Mouse (Mus musculus): ENCODE data around the gene Gm45233. TPM values are rescaled to one million over a fixed set of nuclear protein-coding genes. Genes with fewer than 3 reads are reported as not detected.
A peak's percentile ranks its signal among the peaks of the same experiment; 100 is the strongest.

Gene Gm45233
- polyA plus RNA-seq, 1 experiment: 1.5 TPM

- no peak for TF ChIP-seq CTCF (IDR thresholded peaks at IDR 0.05; ENCODE audit: insufficient read depth, low read length)
- no peak for TF ChIP-seq POLR2A (IDR thresholded peaks at IDR 0.05; ENCODE audit: borderline replicate concordance, extremely low read depth, low read depth, low read length)
- H3K4me1 ChIP-seq (ENCODE audit: control insufficient read depth, insufficient read depth, low read length): peaks cover 5% of the 10 kb centered on the region; the same call in 1 of the 2 replicates
- 81% methylated on average over 7 of the region's 7 CpGs for WGBS
- H3K4me3 ChIP-seq (replicated peaks; ENCODE audit: extremely low read depth, low read depth, low read length): no peak overlapping the region
- DNase-seq: no peak
Observed at GRCm38 (mm10) chr7:43463976-43464375, 20.0 kb downstream of the Gm45233 start.

- peak overlapping the region; percentile 55 for H3K4me3 ChIP-seq (replicated peaks; ENCODE audit: extremely low read depth, low read depth, low read length)
- DNase-seq: no peak
- H3K4me1 ChIP-seq (ENCODE audit: control insufficient read depth, insufficient read depth, low read length): peaks cover 5% of the 10 kb centered on the region; the same call in 1 of the 2 replicates
- TF ChIP-seq CTCF (IDR thresholded peaks at IDR 0.05; ENCODE audit: insufficient read depth, low read length) (0 out of 2 replicates have a peak, but pooled peaks have one; percentile 5), POLR2A (IDR thresholded peaks at IDR 0.05; ENCODE audit: borderline replicate concordance, extremely low read depth, low read depth, low read length) (no peak)
- WGBS: 9% methylated on average over 35 of the region's 35 CpGs
Observed at GRCm38 (mm10) chr7:43464864-43465343, 21.0 kb downstream of the Gm45233 start.

- Histone ChIP-seq H3K4me1 (ENCODE audit: control insufficient read depth, insufficient read depth, low read length) (peaks cover 5% of the 10 kb centered on the region; the same call in 1 of the 2 replicates), H3K4me3 (replicated peaks; ENCODE audit: extremely low read depth, low read depth, low read length) (peak overlapping the region; percentile 55)
- WGBS: under 1% methylated on average over 33 of the region's 33 CpGs
- TF ChIP-seq POLR2A (IDR thresholded peaks at IDR 0.05; ENCODE audit: borderline replicate concordance, extremely low read depth, low read depth, low read length): no peak
- no peak for TF ChIP-seq CTCF (IDR thresholded peaks at IDR 0.05; ENCODE audit: insufficient read depth, low read length)
- peak; percentile 89 for DNase-seq
Observed at GRCm38 (mm10) chr7:43465344-43466098, 21.6 kb downstream of the Gm45233 start.

GRCm38 (mm10) chr7:43466099-43466694, 22.3 kb downstream of the Gm45233 start:
- under 1% methylated on average over 33 of the region's 33 CpGs for WGBS
- H3K4me3 ChIP-seq (replicated peaks; ENCODE audit: extremely low read depth, low read depth, low read length): peak overlapping the region; percentile 55
- peak; percentile 81 for DNase-seq
- H3K4me1 ChIP-seq (ENCODE audit: control insufficient read depth, insufficient read depth, low read length): peaks cover 5% of the 10 kb centered on the region; the same call in 1 of the 2 replicates
- TF ChIP-seq POLR2A (IDR thresholded peaks at IDR 0.05; ENCODE audit: borderline replicate concordance, extremely low read depth, low read depth, low read length) (no peak), CTCF (IDR thresholded peaks at IDR 0.05; ENCODE audit: insufficient read depth, low read length) (peak; percentile 60)

GRCm38 (mm10) chr7:43470373-43470772, 26.4 kb downstream of the Gm45233 start:
- H3K4me1 ChIP-seq (ENCODE audit: control insufficient read depth, insufficient read depth, low read length): no peaks in the 10 kb centered on the region
- WGBS: 44% methylated on average over 8 of the region's 8 CpGs
- no peak overlapping the region for H3K4me3 ChIP-seq (replicated peaks; ENCODE audit: extremely low read depth, low read depth, low read length)
- DNase-seq: no peak
- TF ChIP-seq CTCF (IDR thresholded peaks at IDR 0.05; ENCODE audit: insufficient read depth, low read length) (peak; percentile 49), POLR2A (IDR thresholded peaks at IDR 0.05; ENCODE audit: borderline replicate concordance, extremely low read depth, low read depth, low read length) (no peak)

- H3K4me3 ChIP-seq (replicated peaks; ENCODE audit: extremely low read depth, low read depth, low read length): no peak overlapping the region
- no peak for DNase-seq
- no peak for TF ChIP-seq POLR2A (IDR thresholded peaks at IDR 0.05; ENCODE audit: borderline replicate concordance, extremely low read depth, low read depth, low read length)
- no peak for TF ChIP-seq CTCF (IDR thresholded peaks at IDR 0.05; ENCODE audit: insufficient read depth, low read length)
- H3K4me1 ChIP-seq (ENCODE audit: control insufficient read depth, insufficient read depth, low read length): no peaks in the 10 kb centered on the region
- 10% methylated on average over 23 of the region's 23 CpGs for WGBS
Observed at GRCm38 (mm10) chr7:43475706-43476105, 31.8 kb downstream of the Gm45233 start.

GRCm38 (mm10) chr7:43476376-43476775, 32.4 kb downstream of the Gm45233 start:
- H3K4me1 ChIP-seq (ENCODE audit: control insufficient read depth, insufficient read depth, low read length): no peaks in the 10 kb centered on the region
- DNase-seq: no peak
- TF ChIP-seq CTCF (IDR thresholded peaks at IDR 0.05; ENCODE audit: insufficient read depth, low read length) (no peak), POLR2A (IDR thresholded peaks at IDR 0.05; ENCODE audit: borderline replicate concordance, extremely low read depth, low read depth, low read length) (no peak)
- H3K4me3 ChIP-seq (replicated peaks; ENCODE audit: extremely low read depth, low read depth, low read length): no peak overlapping the region
- WGBS: 6% methylated on average over 13 of the region's 13 CpGs

- no peak overlapping the region for H3K4me3 ChIP-seq (replicated peaks; ENCODE audit: extremely low read depth, low read depth, low read length)
- 54% methylated on average over 3 of the region's 3 CpGs for WGBS
- no peaks in the 10 kb centered on the region for H3K4me1 ChIP-seq (ENCODE audit: control insufficient read depth, insufficient read depth, low read length)
- DNase-seq: no peak
- TF ChIP-seq POLR2A (IDR thresholded peaks at IDR 0.05; ENCODE audit: borderline replicate concordance, extremely low read depth, low read depth, low read length) (no peak), CTCF (IDR thresholded peaks at IDR 0.05; ENCODE audit: insufficient read depth, low read length) (no peak)
Observed at GRCm38 (mm10) chr7:43481191-43481590, 37.3 kb downstream of the Gm45233 start.

GRCm38 (mm10) chr7:43482090-43482716, 38.3 kb downstream of the Gm45233 start:
- TF ChIP-seq POLR2A (IDR thresholded peaks at IDR 0.05; ENCODE audit: borderline replicate concordance, extremely low read depth, low read depth, low read length) (no peak), CTCF (IDR thresholded peaks at IDR 0.05; ENCODE audit: insufficient read depth, low read length) (no peak)
- no peak overlapping the region for H3K4me3 ChIP-seq (replicated peaks; ENCODE audit: extremely low read depth, low read depth, low read length)
- WGBS: 49% methylated on average over 8 of the region's 8 CpGs
- no peaks in the 10 kb centered on the region for H3K4me1 ChIP-seq (ENCODE audit: control insufficient read depth, insufficient read depth, low read length)
- no peak for DNase-seq

All from lung, adult 2 months (tissue).